Mouse (Mus musculus) midbrain, embryonic 10.5 days (tissue): Measurements from ENCODE around the gene Tub. TPM values are rescaled to one million over a fixed set of nuclear protein-coding genes. Genes with fewer than 3 reads are reported as not detected.

Experiments used
- DNase-seq: peaks from one replicate; pipeline ENCODE4 v3.0.0-alpha.2; 2017; ENCODE audit warnings: low spot score
- H3K27ac ChIP-seq: fragments of 300-500 bp; sonication (generic); replicated peaks from 2 replicates; pipeline ENCODE4 v1.5.1; 2016; ENCODE audit warnings: mild to moderate bottlenecking
- H3K27me3 ChIP-seq: fragments of 300-500 bp; sonication (generic); 2 replicates; pipeline ENCODE4 v1.6.1; 2016; ENCODE audit warnings: low read depth, mild to moderate bottlenecking; ENCODE audit not compliant: poor library complexity, severe bottlenecking
- H3K36me3 ChIP-seq: fragments of 300-500 bp; sonication (generic); 2 replicates; pipeline ENCODE4 v1.6.1; 2016; ENCODE audit warnings: mild to moderate bottlenecking, moderate library complexity
- H3K4me1 ChIP-seq: fragments of 300-500 bp; sonication (generic); 2 replicates; pipeline ENCODE4 v1.6.1; 2016
- H3K4me3 ChIP-seq: fragments of 300-500 bp; sonication (generic); 2 replicates; pipeline ENCODE4 v1.5.1; 2016; ENCODE audit warnings: mild to moderate bottlenecking, moderate library complexity
- H3K9me3 ChIP-seq: fragments of 300-500 bp; sonication (generic); replicated peaks from 2 replicates; pipeline ENCODE4 v1.6.1; 2016; ENCODE audit warnings: mild to moderate bottlenecking
- WGBS: fragments of 180-500 bp; shearing (Covaris S2); methylation state at CpG from one replicate; pipeline ENCODE4 v1.1.7; 2016; 5-methylcytosine and 5-hydroxymethylcytosine counted together
- polyA plus RNA-seq: library from polyadenylated mRNA; unstranded; fragments of >200 nt; fragmentation: Nextera tagmentation; extraction: Ambion mirVana; gene quantifications from 2 replicates; pipeline ENCODE4 v1.2.1, GENCODE M21; 2016

Tub gene
- polyA plus RNA-seq, 1 experiment from 2014 or later, result 5.4 TPM

- Histone ChIP-seq H3K4me3 (no peak overlapping the region), H3K9me3 (no peaks in the 10 kb centered on the region), H3K36me3 (peaks cover 12% of the 10 kb centered on the region), H3K4me1 (peaks cover 5% of the 10 kb centered on the region; the same call in 1 of the 2 replicates), H3K27me3 (0 out of 2 replicates have a peak, but pooled peaks cover 4% of the 10 kb centered on the region), H3K27ac (no peak overlapping the region)
- 17% methylated on average over 3 of the region's 3 CpGs for WGBS
- peak; percentile 74 for DNase-seq
Measured at GRCm38 (mm10) chr7:109021428-109021827, 71.3 kb downstream of the Tub start.

- H3K27me3 ChIP-seq, result no peaks in the 10 kb centered on the region
- H3K27ac ChIP-seq, result no peak overlapping the region
- H3K4me3 ChIP-seq, result no peak overlapping the region
- no peak for DNase-seq
- H3K36me3 ChIP-seq, result peaks cover 30% of the 10 kb centered on the region
- no peaks in the 10 kb centered on the region for H3K9me3 ChIP-seq
- 88% methylated on average over 7 of the region's 7 CpGs for WGBS
- no peaks in the 10 kb centered on the region for H3K4me1 ChIP-seq
Measured at GRCm38 (mm10) chr7:109025743-109026142, 75.6 kb downstream of the Tub start.

GRCm38 (mm10) chr7:109026976-109027375, 76.8 kb downstream of the Tub start:
- H3K27me3 ChIP-seq, result no peaks in the 10 kb centered on the region
- no peaks in the 10 kb centered on the region for H3K9me3 ChIP-seq
- DNase-seq, result no peak
- 93% methylated on average over 9 of the region's 9 CpGs for WGBS
- H3K36me3 ChIP-seq, result peaks cover 30% of the 10 kb centered on the region
- H3K27ac ChIP-seq, result no peak overlapping the region
- no peak overlapping the region for H3K4me3 ChIP-seq
- H3K4me1 ChIP-seq, result no peaks in the 10 kb centered on the region

- DNase-seq, result no peak
- no peaks in the 10 kb centered on the region for H3K9me3 ChIP-seq
- no peaks in the 10 kb centered on the region for H3K4me1 ChIP-seq
- WGBS, result 97% methylated on average over 7 of the region's 7 CpGs
- no peak overlapping the region for H3K4me3 ChIP-seq
- no peak overlapping the region for H3K27ac ChIP-seq
- peaks cover 30% of the 10 kb centered on the region for H3K36me3 ChIP-seq
- H3K27me3 ChIP-seq, result no peaks in the 10 kb centered on the region
Measured at GRCm38 (mm10) chr7:109027721-109028120, 77.6 kb downstream of the Tub start.

- DNase-seq, result peak; percentile 47
- no peak overlapping the region for H3K4me3 ChIP-seq
- no peaks in the 10 kb centered on the region for H3K4me1 ChIP-seq
- H3K27ac ChIP-seq, result no peak overlapping the region
- no peaks in the 10 kb centered on the region for H3K9me3 ChIP-seq
- H3K27me3 ChIP-seq, result no peaks in the 10 kb centered on the region
- 32% methylated on average over 6 of the region's 6 CpGs for WGBS
- peaks cover 30% of the 10 kb centered on the region for H3K36me3 ChIP-seq
Measured at GRCm38 (mm10) chr7:109028204-109028603, 78.1 kb downstream of the Tub start.

GRCm38 (mm10) chr7:109029961-109030465, 79.9 kb downstream of the Tub start:
- DNase-seq, result no peak
- no peak overlapping the region for H3K27ac ChIP-seq
- H3K4me1 ChIP-seq, result no peaks in the 10 kb centered on the region
- no peak overlapping the region for H3K4me3 ChIP-seq
- no peaks in the 10 kb centered on the region for H3K27me3 ChIP-seq
- no peaks in the 10 kb centered on the region for H3K9me3 ChIP-seq
- H3K36me3 ChIP-seq, result peaks cover 34% of the 10 kb centered on the region
- 87% methylated on average over 6 of the region's 6 CpGs for WGBS

GRCm38 (mm10) chr7:109031331-109031730, 81.2 kb downstream of the Tub start:
- Histone ChIP-seq H3K27ac (no peak overlapping the region), H3K27me3 (no peaks in the 10 kb centered on the region), H3K4me3 (no peak overlapping the region), H3K36me3 (peaks cover 35% of the 10 kb centered on the region), H3K4me1 (no peaks in the 10 kb centered on the region), H3K9me3 (no peaks in the 10 kb centered on the region)
- DNase-seq, result no peak
- WGBS, result 85% methylated on average over 3 of the region's 3 CpGs

GRCm38 (mm10) chr7:109032054-109032453, 81.9 kb downstream of the Tub start:
- H3K27me3 ChIP-seq, result no peaks in the 10 kb centered on the region
- no peak for DNase-seq
- no peak overlapping the region for H3K4me3 ChIP-seq
- no peak overlapping the region for H3K27ac ChIP-seq
- no peaks in the 10 kb centered on the region for H3K4me1 ChIP-seq
- H3K9me3 ChIP-seq, result no peaks in the 10 kb centered on the region
- WGBS, result 84% methylated on average over 2 of the region's 2 CpGs
- H3K36me3 ChIP-seq, result peaks cover 33% of the 10 kb centered on the region

GRCm38 (mm10) chr7:109038121-109038735, 88.1 kb downstream of the Tub start:
- Histone ChIP-seq H3K4me1 (no peaks in the 10 kb centered on the region), H3K27ac (no peak overlapping the region), H3K27me3 (no peaks in the 10 kb centered on the region), H3K9me3 (no peaks in the 10 kb centered on the region), H3K4me3 (no peak overlapping the region), H3K36me3 (peaks cover 37% of the 10 kb centered on the region)
- WGBS, result 84% methylated on average over 8 of the region's 8 CpGs
- DNase-seq, result no peak

GRCm38 (mm10) chr7:109038987-109039386, 88.8 kb downstream of the Tub start:
- DNase-seq, result no peak

GRCm38 (mm10) chr7:109039445-109039844, 89.3 kb downstream of the Tub start:
- 87% methylated on average over 5 of the region's 5 CpGs for WGBS
- peaks cover 42% of the 10 kb centered on the region for H3K36me3 ChIP-seq
- H3K4me1 ChIP-seq, result no peaks in the 10 kb centered on the region
- DNase-seq, result no peak
- H3K4me3 ChIP-seq, result no peak overlapping the region
- H3K27me3 ChIP-seq, result no peaks in the 10 kb centered on the region
- H3K27ac ChIP-seq, result no peak overlapping the region
- no peaks in the 10 kb centered on the region for H3K9me3 ChIP-seq

More at GRCm38 (mm10) chr7:109038987-109039386, 88.8 kb downstream of the Tub start:
- peaks cover 41% of the 10 kb centered on the region for H3K36me3 ChIP-seq
- WGBS, result 34% methylated on average over 1 of the region's 1 CpGs
- H3K4me3 ChIP-seq, result no peak overlapping the region
- no peaks in the 10 kb centered on the region for H3K27me3 ChIP-seq
- H3K4me1 ChIP-seq, result no peaks in the 10 kb centered on the region
- no peak overlapping the region for H3K27ac ChIP-seq
- H3K9me3 ChIP-seq, result no peaks in the 10 kb centered on the region

GRCm38 (mm10) chr7:109045876-109046275, 95.7 kb downstream of the Tub start:
- Histone ChIP-seq H3K4me1 (no peaks in the 10 kb centered on the region), H3K27me3 (no peaks in the 10 kb centered on the region), H3K9me3 (no peaks in the 10 kb centered on the region), H3K36me3 (peaks cover 18% of the 10 kb centered on the region), H3K4me3 (no peak overlapping the region), H3K27ac (no peak overlapping the region)
- DNase-seq, result no peak
- 94% methylated on average over 2 of the region's 2 CpGs for WGBS

- H3K4me3 ChIP-seq, result no peak overlapping the region
- no peak overlapping the region for H3K27ac ChIP-seq
- peaks cover 30% of the 10 kb centered on the region for H3K36me3 ChIP-seq
- no peaks in the 10 kb centered on the region for H3K9me3 ChIP-seq
- no peak for DNase-seq
- WGBS, result 89% methylated on average over 1 of the region's 1 CpGs
- H3K4me1 ChIP-seq, result no peaks in the 10 kb centered on the region
- no peaks in the 10 kb centered on the region for H3K27me3 ChIP-seq
Measured at GRCm38 (mm10) chr7:109050831-109051230, 100.7 kb downstream of the Tub start.
